Mouse (Mus musculus) cerebellum, adult 11 months (tissue): ENCODE results near the gene Rpl37a.
A peak's percentile ranks its signal among the peaks of the same experiment; 100 is the strongest.

Experiments used
- DNase-seq: peaks from one replicate; pipeline ENCODE4 v3.0.0; 2022

Gene Rpl37a

DNA sequence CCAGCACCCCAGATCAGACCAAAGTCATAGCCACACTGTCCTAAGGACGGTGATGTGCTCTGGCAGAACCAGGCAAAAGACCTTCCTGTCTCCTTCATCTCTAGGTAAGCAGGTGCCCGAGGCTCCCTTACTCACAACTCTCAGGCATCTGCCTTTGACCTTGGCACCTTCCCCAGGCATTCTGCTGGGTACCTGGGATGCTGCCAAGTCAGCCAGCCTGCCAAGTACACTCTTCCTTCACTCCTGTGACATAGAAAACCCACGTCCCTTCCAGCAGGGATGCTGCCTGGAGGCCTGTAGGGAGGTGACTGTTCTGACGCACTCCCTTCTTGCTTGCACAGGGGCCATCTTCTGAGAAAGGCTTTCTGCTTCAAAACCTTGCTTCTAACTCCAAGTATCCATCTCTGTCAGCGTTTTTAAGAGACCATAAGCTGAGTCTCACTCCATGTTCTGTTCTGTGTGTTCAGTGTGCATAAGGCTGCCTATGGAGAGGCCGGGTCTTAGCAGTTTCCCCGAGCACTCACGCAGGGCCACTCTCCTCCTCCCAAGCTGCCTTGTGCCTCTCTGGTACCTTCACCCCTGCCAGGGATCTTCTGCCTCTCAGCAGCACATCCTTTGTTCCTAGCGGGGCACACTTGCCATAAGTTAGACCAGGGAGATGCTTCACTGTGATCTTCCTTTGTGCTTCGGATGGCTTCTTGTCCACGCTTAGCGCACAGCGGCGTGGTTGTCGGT lies 28.0 kb downstream of the Rpl37a start:
- peak; percentile 75 for DNase-seq

DNA sequence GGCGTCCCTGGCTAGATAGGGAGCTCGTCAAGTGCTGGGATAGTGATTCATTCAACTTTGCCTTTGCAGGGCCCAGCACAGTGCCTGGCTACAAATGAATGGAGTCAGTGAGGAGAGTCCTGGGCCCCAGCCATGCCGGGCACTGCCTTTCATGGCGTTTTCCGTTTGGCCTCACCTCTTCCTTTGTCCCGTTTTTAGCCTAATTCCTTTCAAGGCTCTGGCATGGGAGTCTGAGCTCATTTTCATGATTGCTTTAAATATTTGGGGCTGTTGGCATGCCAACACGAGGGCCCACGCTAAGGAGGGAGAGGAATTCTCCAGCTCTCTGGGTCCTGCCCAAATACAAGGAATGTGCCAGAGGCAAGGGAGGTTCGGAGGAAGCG lies 28.6 kb downstream of the Rpl37a start:
- DNase-seq: no peak

DNA sequence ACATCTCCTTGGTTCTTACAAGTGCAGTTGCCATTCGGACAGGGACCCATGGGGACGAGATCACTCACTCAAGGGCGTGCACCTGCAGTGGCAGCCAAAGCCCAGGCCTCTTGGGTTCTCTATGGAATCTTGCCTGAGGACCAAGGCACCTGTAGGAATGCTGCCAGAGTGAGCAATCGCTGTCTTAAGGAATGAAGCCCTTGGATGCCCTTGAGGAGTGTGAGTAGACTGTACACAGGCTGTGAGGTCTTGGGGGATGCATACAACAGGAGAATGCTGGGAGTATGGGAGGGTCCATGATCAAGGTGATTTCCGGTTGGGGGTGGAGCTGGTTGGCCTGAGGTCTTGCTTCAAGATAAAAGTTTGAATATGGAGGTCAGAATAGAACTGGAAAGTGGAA lies 30.3 kb downstream of the Rpl37a start:
- DNase-seq: no peak

DNA sequence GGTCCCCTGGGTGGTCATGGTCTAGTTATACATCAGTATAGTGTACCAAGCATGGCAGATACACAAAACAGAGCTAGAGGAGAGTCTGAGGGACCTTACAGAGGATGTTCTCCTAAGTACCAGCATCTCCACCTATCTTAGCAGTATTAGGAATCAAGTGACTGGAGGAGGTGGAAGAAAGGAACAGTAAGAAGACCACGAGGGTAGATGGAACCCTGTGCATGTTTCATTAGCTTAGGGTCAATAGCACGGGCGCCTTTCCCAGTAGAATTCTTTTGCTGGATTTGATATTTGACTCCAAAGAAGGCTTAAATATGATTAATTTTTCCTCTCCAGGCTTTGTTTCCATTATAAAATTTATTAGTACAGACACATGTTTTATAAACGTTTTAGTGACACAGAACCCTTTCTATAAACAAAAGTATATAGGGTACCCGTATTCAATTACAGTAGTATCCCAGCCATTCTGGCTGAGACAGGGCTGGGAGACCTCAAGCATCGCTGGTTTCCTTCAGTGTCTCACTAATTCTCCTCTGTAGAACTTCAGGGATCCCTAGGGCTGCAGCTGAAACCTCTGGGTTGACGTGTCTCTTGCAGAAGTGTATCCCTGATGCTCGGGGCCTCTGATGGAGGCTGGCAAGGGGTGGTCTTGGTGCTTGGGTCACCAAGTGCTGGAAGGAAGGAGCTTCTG lies 33.9 kb downstream of the Rpl37a start:
- no peak for DNase-seq

DNA sequence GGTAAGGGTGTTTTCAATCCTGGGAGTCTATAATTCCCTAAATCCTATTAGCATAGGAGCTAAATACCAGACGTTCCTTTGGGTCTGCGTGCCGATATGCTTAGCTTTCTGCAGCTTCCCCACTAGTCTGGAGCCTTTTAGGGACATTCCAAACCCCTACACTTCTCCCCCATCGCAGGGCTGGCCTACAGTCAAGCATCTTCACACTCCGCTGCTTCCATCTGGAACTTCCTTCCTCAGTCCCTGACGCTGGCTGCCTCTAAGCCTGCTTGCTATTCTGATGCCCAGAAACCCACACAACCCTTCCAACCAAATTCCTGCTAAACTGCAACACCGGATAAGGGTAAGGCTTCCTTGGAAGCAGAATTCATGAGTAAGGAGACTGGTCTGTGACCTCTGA lies 35.3 kb downstream of the Rpl37a start:
- DNase-seq: peak; percentile 64

DNA sequence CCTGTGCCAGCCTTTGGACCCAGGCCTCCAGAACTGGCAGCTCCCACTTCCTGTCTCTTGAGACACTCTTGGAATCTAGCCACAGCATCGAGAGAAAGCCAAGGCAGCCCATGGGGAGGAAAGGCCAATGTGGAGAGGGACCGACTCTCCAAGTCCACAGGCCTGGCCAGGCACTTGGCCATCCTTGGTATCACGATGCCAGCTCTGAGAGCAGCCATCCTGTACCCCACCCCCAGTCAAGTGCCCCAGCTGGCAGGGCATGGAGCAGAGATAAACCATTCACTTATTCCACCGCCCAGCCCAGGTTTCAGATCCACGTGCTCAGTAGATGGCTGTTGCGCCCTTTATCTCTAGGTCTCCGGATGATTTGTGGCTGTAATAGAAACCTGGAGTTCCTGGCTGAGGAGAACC lies 40.3 kb downstream of the Rpl37a start:
- peak; percentile 56 for DNase-seq

DNA sequence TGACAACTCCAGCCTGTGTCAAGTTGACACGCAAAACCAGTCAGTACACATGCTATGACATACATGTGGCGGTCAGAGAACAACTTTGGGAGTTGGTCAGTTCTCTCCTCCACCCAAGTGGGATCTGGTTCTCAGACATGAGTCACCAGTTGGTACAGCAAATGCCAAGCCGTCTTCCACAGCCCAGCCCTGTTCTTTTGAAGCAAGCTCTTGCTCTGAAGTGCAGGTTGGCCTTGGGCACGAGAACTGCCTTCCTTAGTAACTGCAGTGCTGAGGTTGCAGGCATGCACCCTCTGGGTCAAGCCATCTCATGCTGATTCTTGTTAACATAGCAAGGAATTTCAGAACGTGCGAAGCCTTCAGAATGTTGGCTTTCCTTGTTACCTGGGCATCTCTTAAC lies 42.1 kb downstream of the Rpl37a start:
- no peak for DNase-seq

DNA sequence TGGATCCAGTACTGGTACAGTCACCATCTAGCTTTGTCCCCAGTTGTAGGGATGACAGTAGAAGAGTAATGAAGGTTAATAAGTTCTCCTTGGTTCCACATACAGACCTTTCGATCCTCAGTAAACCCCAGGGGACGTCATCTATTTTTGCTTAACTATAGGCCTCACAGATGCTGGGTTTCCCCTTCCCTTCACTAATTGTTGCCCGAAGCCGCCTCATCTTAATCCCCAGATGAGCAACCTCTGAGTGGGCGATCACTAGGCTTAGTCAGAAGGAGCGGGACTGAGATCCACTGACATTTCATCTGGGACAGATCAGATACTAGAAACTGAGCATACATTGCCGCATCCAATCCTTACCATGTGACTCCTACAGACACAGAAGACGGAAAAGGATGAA lies 44.1 kb downstream of the Rpl37a start:
- no peak for DNase-seq

DNA sequence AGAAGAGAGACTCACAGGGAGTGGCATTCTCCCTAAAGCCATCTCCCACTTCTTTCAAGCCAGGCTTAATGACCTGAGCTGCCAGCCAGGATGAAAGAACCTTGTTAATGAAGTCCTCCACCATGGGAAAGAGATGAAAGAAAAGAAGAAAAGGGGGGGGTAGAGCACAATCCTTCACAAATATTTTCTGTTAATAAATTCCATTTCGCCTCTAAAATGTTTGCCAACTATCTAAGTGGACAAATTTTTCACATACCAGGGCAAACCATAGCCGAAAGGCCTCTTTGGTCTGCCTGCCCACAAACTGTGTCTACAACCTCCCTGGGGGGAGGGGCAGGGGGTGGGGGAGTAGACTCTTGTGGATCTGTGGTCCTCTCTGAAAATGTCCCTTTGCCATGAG lies 44.7 kb downstream of the Rpl37a start:
- DNase-seq: no peak

DNA sequence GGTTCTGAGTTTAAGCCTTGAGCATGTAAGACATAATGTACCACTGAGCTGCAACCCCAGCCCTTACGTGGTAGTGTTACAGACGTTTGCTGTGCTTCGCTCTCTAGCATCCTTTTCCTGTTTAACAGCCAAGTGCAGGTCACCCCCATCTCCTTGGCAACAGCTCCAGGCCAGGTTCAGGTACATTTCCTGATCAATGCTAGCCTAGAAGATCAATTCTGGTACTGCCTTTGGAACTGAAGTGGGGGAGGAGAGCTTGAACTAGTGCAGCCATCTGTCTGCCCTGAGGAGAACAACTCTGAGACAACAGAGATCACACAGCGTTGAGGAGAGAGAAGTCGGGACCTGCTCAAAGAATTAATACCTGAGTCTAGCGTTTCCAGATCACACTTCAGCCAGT lies 48.7 kb downstream of the Rpl37a start:
- DNase-seq: no peak
